Mouse (Mus musculus) midbrain, embryonic 13.5 days (tissue): Measurements from ENCODE around the gene Sdk1. TPM values are rescaled to one million over a fixed set of nuclear protein-coding genes. Genes with fewer than 3 reads are reported as not detected.
A peak's percentile ranks its signal among the peaks of the same experiment; 100 is the strongest.

ENCODE experiments used
- ATAC-seq: fragments of 200-750 bp; cut with Nextera tagmentation; 2 replicates; pipeline ENCODE4 v1.8.0; 2017; ENCODE audit warnings: mild to moderate bottlenecking, moderate TSS enrichment, moderate library complexity
- H3K27ac ChIP-seq: fragments of 300-500 bp; sonication (generic); 2 replicates; pipeline ENCODE4 v1.5.1; 2015; ENCODE audit warnings: inconsistent platforms, mild to moderate bottlenecking, moderate library complexity
- H3K27me3 ChIP-seq: fragments of 300-500 bp; sonication (generic); 2 replicates; pipeline ENCODE4 v1.6.1; 2015; ENCODE audit warnings: mild to moderate bottlenecking, inconsistent platforms
- H3K36me3 ChIP-seq: fragments of 300-500 bp; sonication (generic); 2 replicates; pipeline ENCODE4 v1.6.1; 2015; ENCODE audit warnings: mild to moderate bottlenecking, inconsistent platforms
- H3K4me1 ChIP-seq: fragments of 300-500 bp; sonication (generic); replicated peaks from 2 replicates; pipeline ENCODE4 v1.6.1; 2015; ENCODE audit warnings: inconsistent platforms
- H3K4me2 ChIP-seq: fragments of 300-500 bp; sonication (generic); replicated peaks from 2 replicates; pipeline ENCODE4 v1.6.1; 2015; ENCODE audit warnings: moderate library complexity, mild to moderate bottlenecking, inconsistent platforms
- H3K4me3 ChIP-seq: fragments of 300-500 bp; sonication (generic); replicated peaks from 2 replicates; pipeline ENCODE4 v1.5.1; 2015; ENCODE audit warnings: mild to moderate bottlenecking, inconsistent platforms
- H3K9ac ChIP-seq: fragments of 300-500 bp; sonication (generic); replicated peaks from 2 replicates; pipeline ENCODE4 v1.6.1; 2015; ENCODE audit warnings: mild to moderate bottlenecking, inconsistent platforms
- H3K9me3 ChIP-seq: fragments of 300-500 bp; sonication (generic); 2 replicates; pipeline ENCODE4 v1.6.1; 2016; ENCODE audit warnings: mild to moderate bottlenecking, inconsistent platforms
- WGBS: fragments of 180-500 bp; shearing (Covaris S2); methylation state at CpG from one replicate; pipeline ENCODE4 v1.1.7; 2015; 5-methylcytosine and 5-hydroxymethylcytosine counted together
- polyA plus RNA-seq: library from polyadenylated mRNA; unstranded; fragments of >200 nt; fragmentation: Nextera tagmentation; extraction: Ambion mirVana; gene quantifications from 2 replicates; pipeline ENCODE4 v1.2.1, GENCODE M21; 2015

The Sdk1 gene
- 1.7 and 2.0 TPM in 2 replicates for polyA plus RNA-seq

DNA sequence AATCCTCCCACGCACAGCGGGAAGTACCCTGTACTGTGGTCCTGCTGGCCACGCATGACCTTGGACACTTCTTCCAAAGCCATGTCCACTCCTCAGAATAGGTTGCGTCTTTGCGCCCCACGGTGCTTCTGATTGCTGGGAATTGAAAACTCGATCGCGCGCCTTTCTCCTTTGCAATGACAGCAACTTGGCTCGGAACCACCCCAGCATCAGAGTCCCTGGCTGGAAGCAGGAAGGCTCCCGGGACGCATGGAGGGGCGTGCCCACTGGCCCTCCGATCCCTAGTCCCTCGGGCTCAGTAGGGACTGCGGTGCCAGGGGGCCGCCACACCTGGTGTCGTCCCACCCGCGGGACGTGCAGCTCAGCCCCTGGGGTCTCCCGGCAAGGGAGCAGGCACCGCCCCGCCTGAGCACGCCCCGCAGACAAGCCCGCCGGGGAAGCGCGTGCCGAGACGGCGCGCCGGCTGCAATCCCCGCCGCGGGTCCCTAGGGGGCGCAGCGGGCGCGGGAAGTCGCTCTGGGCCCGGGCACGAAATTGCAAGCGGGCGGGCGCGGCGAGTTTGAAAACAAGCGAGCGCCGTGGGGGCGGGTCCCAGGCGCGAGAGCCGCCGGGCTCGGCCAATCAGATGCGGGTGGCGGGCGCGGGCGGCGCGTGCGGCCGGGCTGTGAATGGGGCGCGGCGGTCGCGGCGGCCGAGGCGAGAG, at the start of gene Sdk1:
TSS of gene Sdk1 (plus strand) at position 650 of the 703 bp plus-strand sequence.
- H3K36me3 ChIP-seq = no peaks in the 10 kb centered on the region
- H3K4me1 ChIP-seq = peaks cover 36% of the 10 kb centered on the region
- peaks cover 62% of the 10 kb centered on the region for H3K27me3 ChIP-seq
- H3K4me3 ChIP-seq = peak within 1 kb of the TSS; percentile 69
- peak within 1 kb of the TSS; percentile 95 for H3K4me2 ChIP-seq
- H3K27ac ChIP-seq = peak within 1 kb of the TSS; percentile 75
- no peaks in the 10 kb centered on the region for H3K9me3 ChIP-seq
- H3K9ac ChIP-seq = peak within 1 kb of the TSS; percentile 80
- ATAC-seq = peak; percentile 95
- under 1% methylated on average over 56 of the region's 77 CpGs for WGBS

DNA sequence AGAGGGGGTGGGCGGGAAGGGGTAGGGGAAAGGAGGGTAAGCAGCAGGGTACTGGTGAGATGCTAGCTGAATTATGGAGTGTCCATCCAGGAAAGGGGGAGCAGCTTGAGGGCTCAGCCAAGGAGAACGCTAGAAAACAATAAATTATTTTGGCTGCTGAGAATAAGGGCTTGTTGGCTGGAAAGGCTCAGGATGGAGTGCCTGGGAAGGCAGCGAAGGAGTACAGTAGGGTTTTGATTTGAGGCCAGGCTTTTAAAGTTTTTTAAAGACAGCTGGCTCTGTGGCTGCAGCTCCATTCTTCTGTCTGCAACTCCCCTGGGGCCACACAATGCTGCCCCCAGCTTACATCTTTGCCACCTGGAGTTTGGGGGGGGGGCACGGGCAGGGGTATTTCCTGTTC, 44.0 kb upstream of the Sdk1 start:
- Histone ChIP-seq H3K4me1 (peaks cover 14% of the 10 kb centered on the region), H3K4me2 (0 out of 2 replicates have a peak overlapping the region, but pooled peaks have one; percentile 2), H3K36me3 (no peaks in the 10 kb centered on the region), H3K27ac (no peak overlapping the region), H3K27me3 (no peaks in the 10 kb centered on the region), H3K4me3 (no peak overlapping the region), H3K9me3 (no peaks in the 10 kb centered on the region), H3K9ac (no peak overlapping the region)
- 48% methylated on average over 4 of the region's 4 CpGs for WGBS
- no peak for ATAC-seq

DNA sequence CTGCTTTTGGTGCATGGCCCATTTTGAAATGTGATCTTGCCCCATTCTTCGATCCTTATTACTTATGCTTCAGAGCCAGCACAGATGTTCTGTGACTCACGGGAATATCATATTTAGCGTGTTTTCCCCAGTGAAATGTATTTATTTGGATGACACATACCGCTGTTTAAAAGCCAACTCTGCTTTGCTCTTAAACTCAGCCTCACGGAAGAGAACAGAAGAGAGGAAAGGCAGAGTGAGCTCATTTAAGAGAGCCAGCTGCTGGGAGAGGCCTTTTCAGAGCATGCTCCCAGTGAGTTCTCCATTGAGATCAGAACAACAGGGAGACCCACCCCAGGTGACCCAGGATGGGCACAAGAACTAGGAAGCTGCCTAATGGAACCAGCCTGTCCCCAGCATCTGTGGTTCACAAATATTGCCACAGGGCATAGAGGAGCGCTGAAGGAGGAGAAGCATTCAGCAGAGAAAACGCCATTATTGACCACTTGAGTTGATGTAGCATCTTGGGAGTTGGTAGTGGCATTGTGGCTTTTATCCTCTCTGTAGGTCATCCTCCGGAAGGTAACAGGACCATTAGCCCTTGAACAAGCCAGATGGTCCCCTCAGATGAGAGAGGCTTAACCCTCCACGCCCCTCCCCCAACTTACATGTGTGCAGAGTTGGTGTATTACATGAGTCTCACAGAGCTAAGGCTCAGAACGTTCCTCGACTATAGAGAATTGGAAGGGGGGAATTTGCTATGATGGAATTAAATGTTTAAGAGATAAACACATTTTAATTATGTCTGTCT, 38.8 kb upstream of the Sdk1 start:
- Histone ChIP-seq H3K27me3 (no peaks in the 10 kb centered on the region), H3K4me1 (peaks cover 4% of the 10 kb centered on the region; the same call in 1 of the 2 replicates), H3K9ac (no peak overlapping the region), H3K9me3 (no peaks in the 10 kb centered on the region), H3K4me3 (no peak overlapping the region), H3K36me3 (no peaks in the 10 kb centered on the region), H3K4me2 (no peak overlapping the region), H3K27ac (no peak overlapping the region)
- no peak for ATAC-seq
- 75% methylated on average over 11 of the region's 11 CpGs for WGBS

DNA sequence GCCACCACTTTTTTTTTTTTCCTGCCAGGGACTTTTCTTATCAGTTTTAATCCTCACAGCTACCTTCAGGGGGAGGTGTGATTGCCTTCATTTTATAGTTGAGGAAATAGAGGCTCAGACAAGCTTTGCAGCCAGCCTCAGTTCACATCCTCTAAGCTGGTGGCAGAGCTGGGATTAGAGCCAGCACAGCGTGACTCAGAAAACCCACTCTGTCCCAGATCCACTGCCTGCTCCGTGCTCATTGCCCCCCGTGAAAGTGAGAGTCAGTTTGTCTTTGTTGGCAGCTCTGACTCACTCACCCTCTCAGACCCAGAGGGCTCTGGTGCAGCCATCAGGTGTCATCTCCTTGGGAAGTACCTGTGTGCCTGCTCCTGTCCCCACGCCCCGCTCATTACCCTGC, 34.2 kb upstream of the Sdk1 start:
- Histone ChIP-seq H3K4me1 (no peaks in the 10 kb centered on the region), H3K9me3 (no peaks in the 10 kb centered on the region), H3K27me3 (no peaks in the 10 kb centered on the region), H3K9ac (no peak overlapping the region), H3K27ac (no peak overlapping the region), H3K4me3 (no peak overlapping the region), H3K4me2 (no peak overlapping the region), H3K36me3 (no peaks in the 10 kb centered on the region)
- 55% methylated on average over 5 of the region's 5 CpGs for WGBS
- ATAC-seq = no peak

DNA sequence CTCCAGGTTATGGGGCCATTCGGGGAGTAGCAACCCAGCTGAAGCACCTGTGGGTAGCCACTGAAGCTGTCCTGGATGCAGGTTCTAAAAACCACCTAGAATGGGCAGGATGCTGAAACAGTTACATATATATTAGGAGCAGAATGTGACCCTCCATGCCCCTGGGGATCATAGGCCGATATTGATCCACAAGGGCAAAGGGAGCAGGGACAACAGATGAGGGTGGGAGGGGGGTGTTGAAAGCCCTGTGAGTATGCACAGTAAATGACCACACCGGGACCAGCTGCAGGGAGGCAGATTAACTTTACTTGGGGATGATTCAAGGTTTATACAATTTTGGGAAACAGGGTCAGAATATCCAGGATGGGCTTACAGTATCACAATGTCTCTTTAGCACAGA, 16.0 kb upstream of the Sdk1 start:
- no peaks in the 10 kb centered on the region for H3K9me3 ChIP-seq
- H3K27ac ChIP-seq = no peak overlapping the region
- ATAC-seq = no peak
- H3K4me2 ChIP-seq = no peak overlapping the region
- no peaks in the 10 kb centered on the region for H3K27me3 ChIP-seq
- WGBS = 86% methylated on average over 3 of the region's 3 CpGs
- H3K9ac ChIP-seq = no peak overlapping the region
- no peaks in the 10 kb centered on the region for H3K36me3 ChIP-seq
- H3K4me3 ChIP-seq = no peak overlapping the region
- no peaks in the 10 kb centered on the region for H3K4me1 ChIP-seq

DNA sequence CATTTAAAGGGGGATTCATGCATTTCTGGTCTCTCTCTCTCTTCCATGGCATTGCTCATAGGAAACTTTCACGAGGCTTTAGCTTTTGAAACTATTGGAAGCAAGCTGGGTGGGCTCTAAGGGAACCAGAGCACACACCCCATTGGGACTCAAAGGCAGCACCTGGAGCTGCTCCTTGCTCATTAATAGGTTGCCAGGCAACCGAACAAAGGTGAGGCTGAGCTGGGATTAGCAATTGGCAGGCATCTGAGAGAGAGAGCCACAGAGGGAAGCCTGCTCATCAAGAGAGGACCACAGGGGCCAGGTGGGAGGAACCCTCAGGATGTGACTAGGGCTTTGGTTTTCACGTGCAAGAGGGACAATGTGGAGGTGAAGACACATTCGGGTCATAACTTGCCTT, 7.0 kb upstream of the Sdk1 start:
- no peak overlapping the region for H3K9ac ChIP-seq
- WGBS = 6% methylated on average over 4 of the region's 4 CpGs
- H3K36me3 ChIP-seq = no peaks in the 10 kb centered on the region
- H3K27ac ChIP-seq = no peak overlapping the region
- no peak overlapping the region for H3K4me3 ChIP-seq
- peaks cover 6% of the 10 kb centered on the region; the same call in 1 of the 2 replicates for H3K4me1 ChIP-seq
- no peak for ATAC-seq
- H3K27me3 ChIP-seq = peaks cover 14% of the 10 kb centered on the region
- no peak overlapping the region for H3K4me2 ChIP-seq
- H3K9me3 ChIP-seq = no peaks in the 10 kb centered on the region

DNA sequence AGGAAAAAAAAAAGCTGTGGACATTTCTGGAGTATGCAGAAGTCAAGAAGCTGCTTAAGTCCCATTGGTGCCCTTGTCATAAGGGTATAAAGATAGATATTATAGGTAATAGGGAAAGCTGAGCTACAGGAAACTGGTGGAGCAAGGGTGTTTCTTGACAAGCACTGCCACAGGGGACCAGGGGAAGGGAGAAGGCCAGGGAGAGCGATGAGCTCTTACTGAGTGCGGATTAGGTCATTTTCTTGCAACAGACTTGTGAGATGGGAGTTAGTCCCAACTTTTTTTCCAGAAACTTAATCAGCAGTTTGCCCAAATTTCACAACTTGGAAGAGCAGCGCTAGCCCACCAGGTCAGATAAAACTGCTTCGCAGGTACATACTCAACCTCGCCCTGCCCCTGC, 1.9 kb upstream of the Sdk1 start:
- H3K4me2 ChIP-seq = no peak overlapping the region
- no peaks in the 10 kb centered on the region for H3K36me3 ChIP-seq
- H3K27ac ChIP-seq = no peak overlapping the region
- peaks cover 37% of the 10 kb centered on the region for H3K4me1 ChIP-seq
- H3K27me3 ChIP-seq = peaks cover 48% of the 10 kb centered on the region
- WGBS = 24% methylated on average over 5 of the region's 5 CpGs
- no peak overlapping the region for H3K4me3 ChIP-seq
- no peak for ATAC-seq
- H3K9ac ChIP-seq = no peak overlapping the region
- no peaks in the 10 kb centered on the region for H3K9me3 ChIP-seq

DNA sequence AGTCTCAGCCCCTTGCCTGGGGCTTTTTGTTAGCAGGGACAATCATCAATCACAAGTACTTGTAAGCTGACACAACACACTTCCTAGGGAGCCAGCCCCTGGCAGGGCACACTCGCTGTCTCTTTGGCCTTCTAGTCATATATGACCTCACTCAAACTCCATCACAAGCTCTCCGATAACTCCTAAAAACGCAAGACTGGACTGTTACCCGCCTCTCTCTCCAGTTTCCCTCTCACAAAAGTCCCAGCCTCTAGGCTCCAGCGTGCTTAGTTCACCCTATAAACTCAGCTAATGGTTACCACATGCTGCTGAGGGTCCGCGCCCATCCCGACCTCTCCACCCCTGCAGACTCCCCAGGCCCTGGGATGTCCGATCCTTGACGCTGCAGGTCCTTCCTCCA, 849 bp upstream of the Sdk1 start:
- Histone ChIP-seq H3K4me3 (peak overlapping the region; percentile 69), H3K4me1 (peaks cover 36% of the 10 kb centered on the region), H3K27me3 (peaks cover 57% of the 10 kb centered on the region), H3K27ac (no peak overlapping the region), H3K9ac (peak overlapping the region; percentile 70), H3K4me2 (peak overlapping the region; percentile 95), H3K9me3 (no peaks in the 10 kb centered on the region), H3K36me3 (no peaks in the 10 kb centered on the region)
- 0% methylated on average over 10 of the region's 10 CpGs for WGBS
- no peak; the same call in 1 of the 2 replicates for ATAC-seq

DNA sequence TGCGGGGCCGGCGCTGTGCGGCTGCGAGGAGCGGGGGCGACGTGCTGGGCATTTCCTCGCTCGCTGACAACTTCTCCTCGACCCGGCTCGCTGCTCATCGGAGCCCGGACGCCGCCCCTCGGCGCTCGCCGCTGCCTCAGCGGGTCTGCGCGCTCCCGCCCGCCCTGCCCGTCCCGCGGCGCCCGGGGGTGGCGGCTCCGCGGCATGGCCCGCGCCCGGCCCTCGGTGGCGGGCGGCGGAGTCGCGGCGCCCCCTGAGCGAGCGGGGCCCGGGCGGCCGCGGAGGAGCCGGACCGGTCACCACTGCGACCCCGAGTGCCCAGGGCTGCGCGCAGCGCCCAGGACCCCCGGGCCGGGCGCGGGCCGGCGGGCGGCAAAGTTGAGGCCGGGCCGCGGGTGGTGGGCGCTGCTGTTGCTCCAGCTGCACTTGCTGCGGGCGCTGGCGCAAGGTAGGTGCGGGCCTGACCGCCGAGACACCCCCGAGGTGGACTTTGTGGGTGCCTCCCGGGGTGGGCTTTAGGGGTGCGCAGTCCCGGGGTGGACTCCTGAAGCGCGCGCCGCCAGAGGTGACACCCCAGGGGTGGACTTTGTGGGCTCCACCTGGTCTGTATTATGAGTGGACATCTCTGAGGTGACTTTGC, 475 bp downstream of the Sdk1 start:
- Histone ChIP-seq H3K4me1 (peaks cover 36% of the 10 kb centered on the region), H3K4me3 (peak overlapping the region; percentile 69), H3K4me2 (peak overlapping the region; percentile 95), H3K9ac (peak overlapping the region; percentile 80), H3K27me3 (peaks cover 62% of the 10 kb centered on the region), H3K27ac (peak overlapping the region; percentile 75), H3K36me3 (no peaks in the 10 kb centered on the region), H3K9me3 (no peaks in the 10 kb centered on the region)
- 1% methylated on average over 82 of the region's 82 CpGs for WGBS
- ATAC-seq = peak; percentile 60

DNA sequence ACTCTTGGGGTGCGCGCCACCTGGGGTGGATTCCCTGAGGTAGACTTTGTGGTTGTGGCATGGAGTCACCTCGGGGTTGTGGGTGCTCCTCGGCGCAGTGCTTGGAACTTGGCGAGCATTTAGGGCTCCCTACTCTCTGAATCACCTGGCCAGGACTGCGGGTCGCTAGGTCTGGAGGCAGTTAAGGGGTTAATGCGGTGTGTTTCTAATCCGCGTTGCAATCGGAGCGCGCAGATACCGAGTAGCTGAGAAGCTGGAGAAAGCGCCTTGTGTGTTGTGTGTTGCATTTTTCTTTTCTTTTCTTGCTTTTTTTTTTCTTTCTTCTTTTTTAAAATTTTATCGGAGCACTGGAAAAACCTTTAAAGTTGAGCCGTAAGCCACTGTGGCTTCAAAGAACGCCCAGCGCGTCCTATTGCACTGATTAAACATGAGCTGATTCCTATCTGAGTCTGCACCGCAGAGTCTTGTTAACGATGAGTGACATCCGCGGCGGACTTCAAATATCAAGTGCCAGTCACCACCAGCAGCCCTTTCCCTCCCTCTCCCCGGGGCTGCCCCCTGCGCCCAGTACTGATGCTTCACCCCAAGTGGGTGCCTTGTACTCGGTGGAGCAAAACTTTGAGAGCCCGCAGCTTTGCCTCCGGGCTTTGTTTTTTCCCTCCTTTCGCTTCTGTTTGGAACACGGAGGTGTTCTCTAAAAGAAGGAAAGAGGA, 2.1 kb downstream of the Sdk1 start:
- 3% methylated on average over 33 of the region's 33 CpGs for WGBS
- no peaks in the 10 kb centered on the region for H3K9me3 ChIP-seq
- peaks cover 57% of the 10 kb centered on the region for H3K27me3 ChIP-seq
- H3K36me3 ChIP-seq = no peaks in the 10 kb centered on the region
- peak overlapping the region; percentile 95 for H3K4me2 ChIP-seq
- peak overlapping the region; percentile 40; the same call in 1 of the 2 replicates for H3K9ac ChIP-seq
- ATAC-seq = no peak
- no peak overlapping the region for H3K27ac ChIP-seq
- peaks cover 36% of the 10 kb centered on the region for H3K4me1 ChIP-seq
- peak overlapping the region; percentile 69 for H3K4me3 ChIP-seq

DNA sequence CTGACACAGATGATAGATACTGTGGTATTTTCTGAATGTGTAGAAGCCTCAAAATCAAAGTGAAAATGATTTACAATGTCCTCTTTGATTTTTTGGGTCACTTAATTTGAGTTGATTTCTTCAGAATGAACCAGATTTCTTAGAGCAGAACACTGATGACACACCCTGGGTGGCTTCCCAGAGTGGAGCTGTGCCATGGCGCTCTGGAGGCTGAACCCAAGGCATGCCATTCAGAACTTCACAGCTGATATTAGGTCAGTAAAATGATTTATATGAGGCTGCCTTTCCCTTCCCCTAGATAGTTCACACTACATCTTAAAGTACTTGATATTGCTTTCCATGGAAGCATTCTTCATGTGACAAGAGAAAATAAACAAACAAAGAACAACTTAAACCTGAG, 23.0 kb downstream of the Sdk1 start:
- Histone ChIP-seq H3K27ac (no peak overlapping the region), H3K4me3 (no peak overlapping the region), H3K9ac (no peak overlapping the region), H3K4me2 (no peak overlapping the region), H3K4me1 (no peaks in the 10 kb centered on the region), H3K27me3 (no peaks in the 10 kb centered on the region), H3K9me3 (no peaks in the 10 kb centered on the region), H3K36me3 (no peaks in the 10 kb centered on the region)
- 94% methylated on average over 1 of the region's 1 CpGs for WGBS
- no peak for ATAC-seq
